Mouse (Mus musculus): Measurements from ENCODE around the gene Nfia. TPM values are rescaled to one million over a fixed set of nuclear protein-coding genes. Genes with fewer than 3 reads are reported as not detected.

Gene Nfia
- total RNA-seq, 1 experiment: 0.27 TPM

- Histone ChIP-seq H3K9ac (ENCODE audit: insufficient read depth, low read depth, low read length, poor library complexity, severe bottlenecking) (no peak overlapping the region), H3K9me3 (ENCODE audit: control insufficient read depth, insufficient read depth, low read depth, low read length) (no peaks in the 10 kb centered on the region), H3K36me3 (ENCODE audit: control insufficient read depth, insufficient read depth, low read length, poor library complexity, severe bottlenecking) (no peaks in the 10 kb centered on the region), H3K4me1 (ENCODE audit: control insufficient read depth in 2 of 2, insufficient read depth in 2 of 2, low read length in 2 of 2, poor library complexity in 1 of 2) (no peaks in the 10 kb centered on the region), H3K4me3 (ENCODE audit: insufficient read depth in 1 of 2, low read depth in 1 of 2, low read length in 2 of 2, poor library complexity in 1 of 2, severe bottlenecking in 1 of 2) (no peak overlapping the region), H3K27ac (ENCODE audit: insufficient read depth, low read depth, low read length, poor library complexity, severe bottlenecking) (no peak overlapping the region)
- in situ Hi-C loops (cut with MboI; ENCODE audit: low sequenced_read_pairs in 2 of 2, unreplicated experiment in 2 of 2): no loop called here
- no peak for DNase-seq (ENCODE audit: low read depth, low spot score)
- no peak for TF ChIP-seq ZNF384 (IDR thresholded peaks at IDR 0.05; ENCODE audit: low read depth, low read length)
- TF ChIP-seq CHD2 (IDR thresholded peaks at IDR 0.05; ENCODE audit: low read depth, low read length): no peak
- no peak for TF ChIP-seq ZC3H11A (IDR thresholded peaks at IDR 0.05; ENCODE audit: borderline replicate concordance, low read depth, low read length)
- TF ChIP-seq MAFK (IDR thresholded peaks at IDR 0.05; ENCODE audit: insufficient read depth, low read depth, low read length): no peak
- no peak for TF ChIP-seq HCFC1 (IDR thresholded peaks at IDR 0.05; ENCODE audit: borderline replicate concordance, insufficient read depth, low read length)
Observed at GRCm38 (mm10) chr4:98003323-98004107, 231.0 kb downstream of the Nfia start.

GRCm38 (mm10) chr4:98004108-98004625 is 231.6 kb downstream of the Nfia start:
- Histone ChIP-seq H3K4me1 (ENCODE audit: control insufficient read depth in 2 of 2, insufficient read depth in 2 of 2, low read length in 2 of 2, poor library complexity in 1 of 2) (no peaks in the 10 kb centered on the region), H3K27ac (ENCODE audit: insufficient read depth, low read depth, low read length, poor library complexity, severe bottlenecking) (no peak overlapping the region), H3K9me3 (ENCODE audit: control insufficient read depth, insufficient read depth, low read depth, low read length) (no peaks in the 10 kb centered on the region), H3K36me3 (ENCODE audit: control insufficient read depth, insufficient read depth, low read length, poor library complexity, severe bottlenecking) (no peaks in the 10 kb centered on the region), H3K4me3 (ENCODE audit: insufficient read depth in 1 of 2, low read depth in 1 of 2, low read length in 2 of 2, poor library complexity in 1 of 2, severe bottlenecking in 1 of 2) (no peak overlapping the region), H3K9ac (ENCODE audit: insufficient read depth, low read depth, low read length, poor library complexity, severe bottlenecking) (no peak overlapping the region)
- TF ChIP-seq MAFK (IDR thresholded peaks at IDR 0.05; ENCODE audit: insufficient read depth, low read depth, low read length) (no peak), ZC3H11A (IDR thresholded peaks at IDR 0.05; ENCODE audit: borderline replicate concordance, low read depth, low read length) (no peak), CHD2 (IDR thresholded peaks at IDR 0.05; ENCODE audit: low read depth, low read length) (no peak), ZNF384 (IDR thresholded peaks at IDR 0.05; ENCODE audit: low read depth, low read length) (no peak), HCFC1 (IDR thresholded peaks at IDR 0.05; ENCODE audit: borderline replicate concordance, insufficient read depth, low read length) (no peak)
- in situ Hi-C loops (cut with MboI; ENCODE audit: low sequenced_read_pairs in 2 of 2, unreplicated experiment in 2 of 2): no loop called here
- DNase-seq (ENCODE audit: low read depth, low spot score): no peak

- in situ Hi-C loops (cut with MboI; ENCODE audit: low sequenced_read_pairs in 2 of 2, unreplicated experiment in 2 of 2): no loop called here
- no peak overlapping the region for H3K9ac ChIP-seq (ENCODE audit: insufficient read depth, low read depth, low read length, poor library complexity, severe bottlenecking)
- no peak overlapping the region for H3K4me3 ChIP-seq (ENCODE audit: insufficient read depth in 1 of 2, low read depth in 1 of 2, low read length in 2 of 2, poor library complexity in 1 of 2, severe bottlenecking in 1 of 2)
- no peaks in the 10 kb centered on the region for H3K9me3 ChIP-seq (ENCODE audit: control insufficient read depth, insufficient read depth, low read depth, low read length)
- H3K27ac ChIP-seq (ENCODE audit: insufficient read depth, low read depth, low read length, poor library complexity, severe bottlenecking): no peak overlapping the region
- no peaks in the 10 kb centered on the region for H3K4me1 ChIP-seq (ENCODE audit: control insufficient read depth in 2 of 2, insufficient read depth in 2 of 2, low read length in 2 of 2, poor library complexity in 1 of 2)
- DNase-seq (ENCODE audit: low read depth, low spot score): no peak
- no peaks in the 10 kb centered on the region for H3K36me3 ChIP-seq (ENCODE audit: control insufficient read depth, insufficient read depth, low read length, poor library complexity, severe bottlenecking)
- TF ChIP-seq MAFK (IDR thresholded peaks at IDR 0.05; ENCODE audit: insufficient read depth, low read depth, low read length): no peak
Observed at GRCm38 (mm10) chr4:98004986-98005385, 232.5 kb downstream of the Nfia start.

GRCm38 (mm10) chr4:98008814-98009368 is 236.4 kb downstream of the Nfia start:
- Histone ChIP-seq H3K9ac (ENCODE audit: insufficient read depth, low read depth, low read length, poor library complexity, severe bottlenecking) (no peak overlapping the region), H3K27ac (ENCODE audit: insufficient read depth, low read depth, low read length, poor library complexity, severe bottlenecking) (no peak overlapping the region), H3K4me3 (ENCODE audit: insufficient read depth in 1 of 2, low read depth in 1 of 2, low read length in 2 of 2, poor library complexity in 1 of 2, severe bottlenecking in 1 of 2) (no peak overlapping the region), H3K36me3 (ENCODE audit: control insufficient read depth, insufficient read depth, low read length, poor library complexity, severe bottlenecking) (no peaks in the 10 kb centered on the region), H3K4me1 (ENCODE audit: control insufficient read depth in 2 of 2, insufficient read depth in 2 of 2, low read length in 2 of 2, poor library complexity in 1 of 2) (no peaks in the 10 kb centered on the region), H3K9me3 (ENCODE audit: control insufficient read depth, insufficient read depth, low read depth, low read length) (no peaks in the 10 kb centered on the region)
- no peak for DNase-seq (ENCODE audit: low read depth, low spot score)
- TF ChIP-seq ZNF384 (IDR thresholded peaks at IDR 0.05; ENCODE audit: low read depth, low read length) (no peak), MAFK (IDR thresholded peaks at IDR 0.05; ENCODE audit: insufficient read depth, low read depth, low read length) (no peak), HCFC1 (IDR thresholded peaks at IDR 0.05; ENCODE audit: borderline replicate concordance, insufficient read depth, low read length) (no peak), ZC3H11A (IDR thresholded peaks at IDR 0.05; ENCODE audit: borderline replicate concordance, low read depth, low read length) (no peak), CHD2 (IDR thresholded peaks at IDR 0.05; ENCODE audit: low read depth, low read length) (no peak)
- in situ Hi-C loops (cut with MboI; ENCODE audit: low sequenced_read_pairs in 2 of 2, unreplicated experiment in 2 of 2): no loop called here

All from ES-E14 (cell line).